Comparison of ENCODE assay signal across 19 mouse cellular contexts in the genomic region with DNA sequence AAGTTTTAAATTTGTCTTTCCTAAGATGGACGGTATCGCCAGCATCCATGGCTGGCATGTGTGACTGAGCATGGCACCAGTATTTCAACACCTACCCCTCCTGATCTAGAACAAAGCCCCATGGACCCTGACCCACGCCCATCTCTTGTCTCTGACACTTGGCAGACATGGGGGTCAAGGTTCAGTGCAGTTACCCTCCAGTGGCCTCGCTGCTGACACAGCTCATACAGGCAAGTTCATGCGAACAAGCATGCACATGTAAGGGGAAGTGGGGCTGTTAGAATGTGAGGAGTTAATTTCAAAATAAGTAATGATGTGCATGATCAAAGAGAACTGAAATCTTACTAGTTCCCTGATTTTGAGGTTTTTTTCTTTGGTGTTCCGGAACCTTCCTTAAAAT. TPM values are rescaled to one million over a fixed set of nuclear protein-coding genes. Genes with fewer than 3 reads are reported as not detected.
DNase-seq lines count a peak whose midpoint lies in the region; ATAC-seq and TF ChIP-seq lines count a peak whose summit lies in the region.
"Had no signal": no experiment of that assay in that cellular context is flagged by ENCODE, and none has a peak within 500 bp of the region (broad histone marks: within the 10 kb centered on the region; RNA-seq: fewer than 3 reads in every experiment).

No protein-coding gene starts in this region.

- no peaks in the 10 kb centered on the region for H3K9me3 ChIP-seq in intestine, embryonic 16.5 days (ENCODE audit: control insufficient read depth, low read length)
- H3K9me3 ChIP-seq in kidney, postnatal 0 days (replicated peaks; ENCODE audit: low read length), result no peaks in the 10 kb centered on the region
- no peaks in the 10 kb centered on the region for H3K9me3 ChIP-seq in neural tube, embryonic 15.5 days (replicated peaks)
- H3K9me3 ChIP-seq: forebrain, embryonic 13.5 days; G1E; midbrain, embryonic 12.5 days had no signal

- peaks cover 68% of the 10 kb centered on the region for H3K4me1 ChIP-seq in bone marrow macrophage, adult 2 months (ENCODE audit: control insufficient read depth, insufficient read depth, low read length)
- H3K4me1 ChIP-seq in intestine, embryonic 16.5 days (ENCODE audit: control insufficient read depth, insufficient read depth, low read length), result no peaks in the 10 kb centered on the region
- H3K4me1 ChIP-seq in kidney, postnatal 0 days (replicated peaks; ENCODE audit: insufficient read depth, low read length), result no peaks in the 10 kb centered on the region
- 0 out of 2 replicates have a peak, but pooled peaks cover 2% of the 10 kb centered on the region for H3K4me1 ChIP-seq in neural tube, embryonic 15.5 days
- H3K4me1 ChIP-seq: forebrain, embryonic 13.5 days; midbrain, embryonic 12.5 days had no signal

- no peaks in the 10 kb centered on the region for H3K27me3 ChIP-seq in intestine, embryonic 16.5 days (replicated peaks; ENCODE audit: control insufficient read depth, insufficient read depth, low read length)
- H3K27me3 ChIP-seq in kidney, postnatal 0 days (ENCODE audit: insufficient read depth, low read length), result no peaks in the 10 kb centered on the region
- H3K27me3 ChIP-seq in neural tube, embryonic 15.5 days (replicated peaks), result no peaks in the 10 kb centered on the region
- H3K27me3 ChIP-seq: forebrain, embryonic 13.5 days; midbrain, embryonic 12.5 days had no signal

- H3K4me2 ChIP-seq in intestine, embryonic 16.5 days (ENCODE audit: low read depth, low read length), result no peak overlapping the region
- H3K4me2 ChIP-seq in kidney, postnatal 0 days (ENCODE audit: low read length), result no peak overlapping the region
- H3K4me2 ChIP-seq in neural tube, embryonic 15.5 days, result no peak overlapping the region
- H3K4me2 ChIP-seq: forebrain, embryonic 13.5 days; heart, embryonic 11.5 days; midbrain, embryonic 12.5 days had no signal

- peak; percentile 59; the same call in 1 of the 2 replicates for ATAC-seq in intestine, embryonic 16.5 days
- ATAC-seq in kidney, postnatal 0 days (replicated peaks; ENCODE audit: low FRiP score, low read depth), result peak; percentile 81
- ATAC-seq in megakaryocyte progenitor cell, adult 5-6 weeks (replicated peaks; ENCODE audit: poor library complexity), result peak; percentile 61
- no peak for ATAC-seq in neural tube, embryonic 15.5 days (ENCODE audit: low FRiP score)
- ATAC-seq: CD4-positive, CD25-positive, alpha-beta regulatory T cell, adult 4 months; forebrain, embryonic 13.5 days had no signal

- DNase-seq in kidney, postnatal 0 days (ENCODE audit: low spot score), result no peak
- DNase-seq in adrenal gland, postnatal 4 days (ENCODE audit: low spot score in 2 of 2), result no peak
- DNase-seq in thymus, postnatal 25 days, result no peak
- DNase-seq in left cerebral cortex, adult 2 months (ENCODE audit: extremely low spot score in 1 of 2, low spot score in 2 of 2), result no peak
- DNase-seq: cerebellum, adult 11 months; cerebellum, postnatal 25 days; gastrocnemius, postnatal 36 days; heart, postnatal 14 days; thymus, postnatal 36 days had no signal

- intact Hi-C loops in left cerebral cortex, adult 2 months (cut with DNase I), result no loop called here

- no peaks in the 10 kb centered on the region for H3K36me3 ChIP-seq in intestine, embryonic 16.5 days (ENCODE audit: control insufficient read depth, insufficient read depth, low read length)
- H3K36me3 ChIP-seq in kidney, postnatal 0 days (ENCODE audit: insufficient read depth, low read length), result no peaks in the 10 kb centered on the region
- H3K36me3 ChIP-seq in neural tube, embryonic 15.5 days, result peaks cover 9% of the 10 kb centered on the region
- H3K36me3 ChIP-seq: G1E; midbrain, embryonic 12.5 days had no signal

- peak overlapping the region; percentile 76 for H3K27ac ChIP-seq in bone marrow macrophage, adult 2 months (ENCODE audit: insufficient read depth, low read depth, low read length)
- no peak overlapping the region for H3K27ac ChIP-seq in intestine, embryonic 16.5 days (ENCODE audit: low read length)
- H3K27ac ChIP-seq in kidney, postnatal 0 days, result no peak overlapping the region
- H3K27ac ChIP-seq in left cerebral cortex, adult 2 months, result no peak overlapping the region
- no peak overlapping the region for H3K27ac ChIP-seq in neural tube, embryonic 15.5 days (replicated peaks)
- H3K27ac ChIP-seq: forebrain, embryonic 13.5 days; midbrain, embryonic 12.5 days had no signal

- no peak for TF ChIP-seq CTCF in bone marrow macrophage, adult 2 months (IDR thresholded peaks at IDR 0.05; ENCODE audit: low read depth, low read length)
- no peak for TF ChIP-seq CTCF in kidney, postnatal 0 days (IDR thresholded peaks at IDR 0.05; ENCODE audit: low read depth)
- TF ChIP-seq CTCF in left cerebral cortex, adult 2 months (IDR thresholded peaks at IDR 0.05), result no peak

- no peak for TF ChIP-seq POLR2A in bone marrow macrophage, adult 2 months (IDR thresholded peaks at IDR 0.05; ENCODE audit: borderline replicate concordance, low read depth, low read length)

- no peak overlapping the region for H3K4me3 ChIP-seq in bone marrow macrophage, adult 2 months (ENCODE audit: insufficient read depth, low read length)
- H3K4me3 ChIP-seq in intestine, embryonic 16.5 days (ENCODE audit: low read length), result no peak overlapping the region
- no peak overlapping the region for H3K4me3 ChIP-seq in kidney, postnatal 0 days (replicated peaks; ENCODE audit: low read depth, low read length)
- no peak overlapping the region for H3K4me3 ChIP-seq in left cerebral cortex, adult 2 months
- no peak overlapping the region for H3K4me3 ChIP-seq in neural tube, embryonic 15.5 days (replicated peaks)
- H3K4me3 ChIP-seq: forebrain, embryonic 13.5 days; midbrain, embryonic 12.5 days had no signal

- no peak overlapping the region for H3K9ac ChIP-seq in intestine, embryonic 16.5 days (ENCODE audit: low read depth, low read length)
- H3K9ac ChIP-seq in kidney, postnatal 0 days (ENCODE audit: low read depth, low read length), result no peak overlapping the region
- H3K9ac ChIP-seq in neural tube, embryonic 15.5 days (replicated peaks), result no peak overlapping the region
- H3K9ac ChIP-seq: forebrain, embryonic 13.5 days; midbrain, embryonic 12.5 days had no signal

- whole genome bisulfite sequencing in intestine, embryonic 16.5 days, result 70% methylated on average over 6 of the region's 6 CpGs
- 71% methylated on average over 6 of the region's 6 CpGs for WGBS in kidney, postnatal 0 days
- WGBS in neural tube, embryonic 15.5 days, result 84% methylated on average over 6 of the region's 6 CpGs

RNA-seq across cellular contexts. Expression of gene Tvp23a, which starts 11.0 kb away (rescaled TPM):
- polyA plus RNA-seq in bone marrow macrophage, adult 2 months (2012; ENCODE audit: insufficient read depth, insufficient read length, missing spikeins), result not detected in 2 replicates
- polyA plus RNA-seq in intestine, embryonic 16.5 days (2015; fragmentation: Nextera tagmentation; extraction: Ambion mirVana), result 6.5 and 6.8 TPM in 2 replicates
- polyA plus RNA-seq in kidney, postnatal 0 days (2015; fragmentation: Nextera tagmentation; extraction: Ambion mirVana), result 5.9 and 6.9 TPM in 2 replicates
- not detected in 2 replicates for total RNA-seq in megakaryocyte progenitor cell, adult 5-6 weeks (2015)
- total RNA-seq in megakaryocyte progenitor cell, adult 5-6 weeks (2017), result 0.03 TPM in 1 of 2 replicates, not detected in the other
- 1 to 10 TPM; 4.7 to 4.8 TPM for total RNA-seq in adrenal gland, postnatal 4 days (2021)
- total RNA-seq in left cerebral cortex, adult 2 months (2021), result 10 to 100 TPM; 27.2 to 27.3 TPM
- polyA plus RNA-seq in neural tube, embryonic 15.5 days (2015; fragmentation: Nextera tagmentation; extraction: Ambion mirVana), result 47.0 and 48.9 TPM in 2 replicates
- polyA plus RNA-seq: G1E had no signal

RNA-seq across cellular contexts. Expression of gene Nubp1, which starts 24.4 kb away (rescaled TPM):
- 21.4 and 27.9 TPM in 2 replicates for polyA plus RNA-seq in bone marrow macrophage, adult 2 months (2012; ENCODE audit: insufficient read depth, insufficient read length, missing spikeins)
- 52.0 and 52.6 TPM in 2 replicates for polyA plus RNA-seq in intestine, embryonic 16.5 days (2015; fragmentation: Nextera tagmentation; extraction: Ambion mirVana)
- 55.7 and 57.7 TPM in 2 replicates for polyA plus RNA-seq in kidney, postnatal 0 days (2015; fragmentation: Nextera tagmentation; extraction: Ambion mirVana)
- total RNA-seq in megakaryocyte progenitor cell, adult 5-6 weeks (2015), result 35.9 and 40.7 TPM in 2 replicates
- 41.5 and 48.7 TPM in 2 replicates for total RNA-seq in megakaryocyte progenitor cell, adult 5-6 weeks (2017)
- 10 to 100 TPM; 22.2 to 23.4 TPM for total RNA-seq in adrenal gland, postnatal 4 days (2021)
- total RNA-seq in left cerebral cortex, adult 2 months (2021), result 10 to 100 TPM; 16.9 to 17.5 TPM
- 49.8 and 55.7 TPM in 2 replicates for polyA plus RNA-seq in neural tube, embryonic 15.5 days (2015; fragmentation: Nextera tagmentation; extraction: Ambion mirVana)

RNA-seq across cellular contexts. Expression of gene Tekt5, which starts 40.9 kb away (rescaled TPM):
- polyA plus RNA-seq in bone marrow macrophage, adult 2 months (2012; ENCODE audit: insufficient read depth, insufficient read length, missing spikeins), result not detected in 2 replicates
- 0.27 and 0.35 TPM in 2 replicates for polyA plus RNA-seq in intestine, embryonic 16.5 days (2015; fragmentation: Nextera tagmentation; extraction: Ambion mirVana)
- polyA plus RNA-seq in kidney, postnatal 0 days (2015; fragmentation: Nextera tagmentation; extraction: Ambion mirVana), result 1.1 and 1.2 TPM in 2 replicates
- total RNA-seq in megakaryocyte progenitor cell, adult 5-6 weeks (2015), result 0.10 TPM in 1 of 2 replicates, not detected in the other
- 0.27 TPM in 1 of 2 replicates, not detected in the other for total RNA-seq in megakaryocyte progenitor cell, adult 5-6 weeks (2017)
- total RNA-seq in adrenal gland, postnatal 4 days (2021), result under 1 TPM in 1 of 2 experiments, not detected in 1; 0.28 TPM
- total RNA-seq in left cerebral cortex, adult 2 months (2021), result 1 to 10 TPM; 7.9 to 9.2 TPM
- polyA plus RNA-seq in neural tube, embryonic 15.5 days (2015; fragmentation: Nextera tagmentation; extraction: Ambion mirVana), result 19.9 and 25.6 TPM in 2 replicates
- total RNA-seq: gastrocnemius, postnatal 36 days had no signal
- polyA plus RNA-seq: CD4-positive, CD25-positive, alpha-beta regulatory T cell, adult 4 months had no signal

RNA-seq across cellular contexts. Expression of gene Ciita, which starts 43.7 kb away (rescaled TPM):
- 59.0 and 67.4 TPM in 2 replicates for polyA plus RNA-seq in bone marrow macrophage, adult 2 months (2012; ENCODE audit: insufficient read depth, insufficient read length, missing spikeins)
- polyA plus RNA-seq in intestine, embryonic 16.5 days (2015; fragmentation: Nextera tagmentation; extraction: Ambion mirVana), result 0.49 and 0.77 TPM in 2 replicates
- 0.93 and 0.95 TPM in 2 replicates for polyA plus RNA-seq in kidney, postnatal 0 days (2015; fragmentation: Nextera tagmentation; extraction: Ambion mirVana)
- total RNA-seq in megakaryocyte progenitor cell, adult 5-6 weeks (2015), result 0.20 and 0.54 TPM in 2 replicates
- 0.14 and 1.1 TPM in 2 replicates for total RNA-seq in megakaryocyte progenitor cell, adult 5-6 weeks (2017)
- under 1 TPM; 0.37 to 0.56 TPM for total RNA-seq in adrenal gland, postnatal 4 days (2021)
- under 1 TPM in 1 of 2 experiments, not detected in 1; 0.18 TPM for total RNA-seq in left cerebral cortex, adult 2 months (2021)
- 0.47 and 3.4 TPM in 2 replicates for polyA plus RNA-seq in neural tube, embryonic 15.5 days (2015; fragmentation: Nextera tagmentation; extraction: Ambion mirVana)
- total RNA-seq: left cerebral cortex, postnatal 10 days had no signal
- polyA plus RNA-seq: G1E had no signal
